Mouse (Mus musculus): ENCODE measurements around the gene Clec1b. TPM values are rescaled to one million over a fixed set of nuclear protein-coding genes. Genes with fewer than 3 reads are reported as not detected.

Clec1b gene
- polyA plus RNA-seq, 1 experiment from 2014 or later: 4.8 TPM

DNA sequence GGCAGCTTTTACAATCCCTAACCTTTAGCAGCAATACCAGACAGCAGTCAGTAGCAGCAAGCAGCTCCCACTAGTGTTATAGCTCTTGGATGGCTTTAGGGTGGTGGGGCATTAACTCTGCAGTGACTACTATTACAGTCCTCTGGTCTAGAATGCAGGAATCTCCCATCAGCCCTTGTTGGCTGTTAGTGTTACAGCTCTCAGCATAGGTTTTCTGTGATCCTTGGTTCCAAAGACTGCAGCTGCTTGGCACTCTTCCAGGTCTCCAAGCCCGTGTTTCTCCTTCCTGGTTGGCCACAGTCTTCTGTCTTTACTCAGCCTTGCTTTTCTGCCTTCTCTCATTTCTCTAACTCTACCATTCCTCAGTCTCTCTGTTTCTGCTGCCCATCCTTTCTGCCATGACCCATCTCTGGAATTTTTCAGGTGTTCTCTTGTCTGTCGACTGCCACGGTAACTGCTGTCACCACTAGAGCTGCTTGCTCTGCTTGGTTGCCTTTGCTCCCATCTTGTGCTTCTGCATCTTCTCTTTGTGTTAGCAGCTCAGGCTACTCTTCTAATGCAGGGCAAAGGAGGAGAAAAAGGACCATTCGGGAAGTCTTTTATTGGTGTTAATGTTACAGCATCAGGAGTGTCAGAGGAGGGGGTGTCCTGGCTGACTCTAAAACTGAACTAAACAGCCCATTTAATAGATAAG lies 26.1 kb downstream of the Clec1b start:
- Histone ChIP-seq H3K27ac (peak overlapping the region; percentile 37; the same call in 1 of the 2 replicates), H3K4me2 (no peak overlapping the region)
- ATAC-seq (ENCODE audit: low FRiP score): peak; percentile 60

GRCm38 (mm10) chr6:129423734-129424072 lies 26.6 kb downstream of the Clec1b start:
- H3K4me2 ChIP-seq: no peak overlapping the region
- H3K4me1 ChIP-seq (replicated peaks): peaks cover 11% of the 10 kb centered on the region
- WGBS: 14% methylated on average over 1 of the region's 1 CpGs
- H3K9me3 ChIP-seq: no peaks in the 10 kb centered on the region
- H3K9ac ChIP-seq: no peak overlapping the region
- H3K27me3 ChIP-seq: no peaks in the 10 kb centered on the region
- H3K4me3 ChIP-seq: no peak overlapping the region
- no peak overlapping the region for H3K27ac ChIP-seq
- no peaks in the 10 kb centered on the region for H3K36me3 ChIP-seq
- ATAC-seq (ENCODE audit: low FRiP score): peak; percentile 91

More for the DNA sequence above, 26.1 kb downstream of the Clec1b start:
- Histone ChIP-seq H3K27me3 (no peaks in the 10 kb centered on the region), H3K9ac (no peak overlapping the region), H3K9me3 (no peaks in the 10 kb centered on the region), H3K4me3 (no peak overlapping the region), H3K36me3 (no peaks in the 10 kb centered on the region), H3K4me1 (replicated peaks) (peaks cover 11% of the 10 kb centered on the region)
- 64% methylated on average over 4 of the region's 4 CpGs for WGBS

DNA sequence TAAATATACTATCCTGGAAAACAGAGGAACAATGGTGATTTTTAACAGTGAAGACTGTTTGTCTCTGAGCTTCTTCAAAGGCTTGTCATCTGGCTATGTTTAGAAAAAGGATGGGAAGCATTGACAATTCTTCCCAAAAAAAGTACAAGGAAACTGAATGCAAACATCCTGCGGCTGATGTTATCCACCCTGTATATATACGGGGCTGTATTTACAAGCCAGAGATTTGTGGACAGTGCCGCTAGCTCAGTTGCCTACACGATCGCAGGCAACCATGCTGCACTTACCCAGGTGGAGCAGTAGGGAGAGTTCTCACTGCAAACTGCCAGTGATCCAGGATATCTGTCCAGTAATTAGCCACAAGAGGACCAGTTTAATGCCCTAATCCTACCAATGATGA lies 28.1 kb downstream of the Clec1b start:
- WGBS: 81% methylated on average over 5 of the region's 5 CpGs

DNA sequence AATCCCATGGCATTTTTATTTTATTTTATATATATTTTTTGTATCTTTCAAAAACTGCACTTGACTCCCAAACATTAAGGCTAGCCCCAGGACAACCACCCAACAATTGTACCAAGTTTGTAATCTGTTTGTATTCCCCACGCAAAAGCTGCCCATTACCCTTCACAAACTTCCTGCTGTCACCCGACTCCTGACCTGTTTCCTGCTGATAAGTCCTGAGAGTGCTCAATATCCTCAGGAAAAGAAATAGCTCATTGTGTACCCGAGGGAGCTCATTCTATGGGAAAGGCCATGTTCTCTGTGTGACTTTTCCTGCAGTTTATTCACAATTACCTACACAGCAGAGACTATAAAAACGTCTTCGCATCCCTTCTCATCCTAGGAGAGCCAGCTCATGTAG lies 28.7 kb downstream of the Clec1b start:
- Histone ChIP-seq H3K4me1 (replicated peaks) (peaks cover 11% of the 10 kb centered on the region), H3K27me3 (no peaks in the 10 kb centered on the region)
- 58% methylated on average over 5 of the region's 5 CpGs for WGBS

More for the DNA sequence above, 28.1 kb downstream of the Clec1b start:
- Histone ChIP-seq H3K27me3 (no peaks in the 10 kb centered on the region), H3K4me3 (no peak overlapping the region), H3K27ac (no peak overlapping the region), H3K36me3 (no peaks in the 10 kb centered on the region), H3K4me1 (replicated peaks) (peaks cover 11% of the 10 kb centered on the region), H3K9ac (no peak overlapping the region), H3K4me2 (no peak overlapping the region), H3K9me3 (no peaks in the 10 kb centered on the region)
- no peak for ATAC-seq (ENCODE audit: low FRiP score)

DNA sequence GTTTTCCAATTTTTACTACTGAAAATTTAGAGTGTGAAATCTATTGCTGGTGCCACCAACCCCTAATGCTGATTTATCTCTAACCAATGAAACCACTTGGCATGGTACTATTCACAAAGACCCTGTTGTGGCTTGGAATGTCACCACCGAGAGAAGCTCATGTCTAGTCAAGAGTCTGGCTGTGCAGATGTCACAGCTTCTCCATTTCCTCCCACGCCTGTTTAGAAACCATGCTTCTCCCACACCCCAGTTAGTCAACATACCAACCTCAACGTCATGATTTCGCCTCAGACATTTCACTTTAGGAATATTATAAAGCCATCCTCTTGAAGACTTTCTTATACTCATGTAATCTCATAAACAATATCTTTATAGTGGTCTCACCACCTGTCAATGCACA lies 30.2 kb downstream of the Clec1b start:
- Histone ChIP-seq H3K4me2 (no peak overlapping the region), H3K9ac (no peak overlapping the region), H3K9me3 (no peaks in the 10 kb centered on the region), H3K4me3 (no peak overlapping the region), H3K36me3 (no peaks in the 10 kb centered on the region), H3K4me1 (replicated peaks) (peaks cover 11% of the 10 kb centered on the region), H3K27ac (no peak overlapping the region), H3K27me3 (no peaks in the 10 kb centered on the region)
- WGBS: 85% methylated on average over 4 of the region's 4 CpGs
- no peak for ATAC-seq (ENCODE audit: low FRiP score)

More for the DNA sequence above, 28.7 kb downstream of the Clec1b start:
- Histone ChIP-seq H3K9ac (no peak overlapping the region), H3K9me3 (no peaks in the 10 kb centered on the region), H3K4me3 (no peak overlapping the region), H3K27ac (no peak overlapping the region), H3K36me3 (no peaks in the 10 kb centered on the region), H3K4me2 (no peak overlapping the region)
- no peak for ATAC-seq (ENCODE audit: low FRiP score)

DNA sequence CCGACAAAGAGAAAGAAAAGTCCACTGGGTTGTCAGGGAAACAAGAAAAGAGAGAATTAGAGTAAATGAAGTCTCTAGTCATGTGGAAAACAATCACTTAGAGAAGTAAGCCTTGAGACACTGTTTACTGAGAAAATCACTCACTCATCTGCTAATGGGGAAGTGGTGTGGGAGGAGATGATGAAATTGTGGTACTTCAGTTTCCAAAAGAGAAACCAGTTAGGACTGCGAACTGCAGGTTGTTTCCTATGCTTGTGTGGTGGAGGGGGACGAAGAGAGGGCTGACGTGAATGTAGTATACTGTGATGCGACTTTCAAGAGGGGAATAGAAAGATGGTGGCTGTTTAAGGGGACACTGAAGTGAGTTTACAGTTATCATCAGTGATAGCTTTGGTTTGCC lies 37.1 kb downstream of the Clec1b start:
- ATAC-seq (ENCODE audit: low FRiP score): no peak
- H3K9ac ChIP-seq: no peak overlapping the region
- no peaks in the 10 kb centered on the region for H3K4me1 ChIP-seq (replicated peaks)
- H3K27ac ChIP-seq: no peak overlapping the region
- H3K4me2 ChIP-seq: no peak overlapping the region
- no peaks in the 10 kb centered on the region for H3K36me3 ChIP-seq
- 59% methylated on average over 5 of the region's 5 CpGs for WGBS
- H3K9me3 ChIP-seq: no peaks in the 10 kb centered on the region
- no peak overlapping the region for H3K4me3 ChIP-seq
- no peaks in the 10 kb centered on the region for H3K27me3 ChIP-seq

- Histone ChIP-seq H3K4me3 (no peak overlapping the region), H3K27ac (no peak overlapping the region), H3K36me3 (no peaks in the 10 kb centered on the region), H3K27me3 (no peaks in the 10 kb centered on the region), H3K4me1 (replicated peaks) (no peaks in the 10 kb centered on the region), H3K9me3 (no peaks in the 10 kb centered on the region), H3K4me2 (no peak overlapping the region), H3K9ac (no peak overlapping the region)
- no peak for ATAC-seq (ENCODE audit: low FRiP score)
- 93% methylated on average over 3 of the region's 3 CpGs for WGBS
Observed at GRCm38 (mm10) chr6:129436025-129436424, 38.9 kb downstream of the Clec1b start.

- H3K27ac ChIP-seq: no peak overlapping the region
- ATAC-seq (ENCODE audit: low FRiP score): no peak
- H3K27me3 ChIP-seq: no peaks in the 10 kb centered on the region
- no peak overlapping the region for H3K4me2 ChIP-seq
- WGBS: 88% methylated on average over 2 of the region's 2 CpGs
- H3K4me1 ChIP-seq (replicated peaks): no peaks in the 10 kb centered on the region
- H3K4me3 ChIP-seq: no peak overlapping the region
- no peaks in the 10 kb centered on the region for H3K9me3 ChIP-seq
- no peaks in the 10 kb centered on the region for H3K36me3 ChIP-seq
- H3K9ac ChIP-seq: no peak overlapping the region
Observed at GRCm38 (mm10) chr6:129438033-129438432, 40.9 kb downstream of the Clec1b start.

GRCm38 (mm10) chr6:129449743-129450142 lies 52.6 kb downstream of the Clec1b start:
- no peak overlapping the region for H3K4me3 ChIP-seq
- H3K27ac ChIP-seq: no peak overlapping the region
- H3K9me3 ChIP-seq: no peaks in the 10 kb centered on the region
- H3K36me3 ChIP-seq: no peaks in the 10 kb centered on the region
- no peak overlapping the region for H3K4me2 ChIP-seq
- no peak for ATAC-seq (ENCODE audit: low FRiP score)
- H3K4me1 ChIP-seq (replicated peaks): 0 out of 2 replicates have a peak, but pooled peaks cover 4% of the 10 kb centered on the region
- WGBS: 84% methylated on average over 6 of the region's 6 CpGs
- no peak overlapping the region for H3K9ac ChIP-seq
- H3K27me3 ChIP-seq: no peaks in the 10 kb centered on the region

GRCm38 (mm10) chr6:129451411-129452039 lies 54.4 kb downstream of the Clec1b start, which contains the start of gene Clec1a:
TSS of gene Clec1a (minus strand) at chr6:129452000.
- ATAC-seq (ENCODE audit: low FRiP score): no peak
- Histone ChIP-seq H3K4me1 (replicated peaks) (0 out of 2 replicates have a peak, but pooled peaks cover 4% of the 10 kb centered on the region), H3K9ac (no peak within 1 kb of the TSS), H3K4me2 (no peak within 1 kb of the TSS), H3K9me3 (no peaks in the 10 kb centered on the region), H3K27ac (no peak within 1 kb of the TSS), H3K4me3 (no peak within 1 kb of the TSS), H3K36me3 (no peaks in the 10 kb centered on the region), H3K27me3 (no peaks in the 10 kb centered on the region)
- 64% methylated on average over 13 of the region's 13 CpGs for WGBS
